Mouse (Mus musculus): Measurements from ENCODE around the gene Adap2.

- TF ChIP-seq CTCF (IDR thresholded peaks at IDR 0.05; ENCODE audit: borderline replicate concordance, insufficient read depth, low read length) (no peak), POLR2A (IDR thresholded peaks at IDR 0.05; ENCODE audit: low read depth, low read length) (peak; percentile 35; the same call in 1 of the 2 replicates)
Observed at GRCm38 (mm10) chr11:80153857-80154495, at the start of gene Adap2.
